Mouse (Mus musculus): ENCODE data around the gene Gtf2h3. TPM values are rescaled to one million over a fixed set of nuclear protein-coding genes. Genes with fewer than 3 reads are reported as not detected.

The Gtf2h3 gene
- polyA plus RNA-seq (2012): 0.27 and 0.28 TPM in 2 replicates

DNA sequence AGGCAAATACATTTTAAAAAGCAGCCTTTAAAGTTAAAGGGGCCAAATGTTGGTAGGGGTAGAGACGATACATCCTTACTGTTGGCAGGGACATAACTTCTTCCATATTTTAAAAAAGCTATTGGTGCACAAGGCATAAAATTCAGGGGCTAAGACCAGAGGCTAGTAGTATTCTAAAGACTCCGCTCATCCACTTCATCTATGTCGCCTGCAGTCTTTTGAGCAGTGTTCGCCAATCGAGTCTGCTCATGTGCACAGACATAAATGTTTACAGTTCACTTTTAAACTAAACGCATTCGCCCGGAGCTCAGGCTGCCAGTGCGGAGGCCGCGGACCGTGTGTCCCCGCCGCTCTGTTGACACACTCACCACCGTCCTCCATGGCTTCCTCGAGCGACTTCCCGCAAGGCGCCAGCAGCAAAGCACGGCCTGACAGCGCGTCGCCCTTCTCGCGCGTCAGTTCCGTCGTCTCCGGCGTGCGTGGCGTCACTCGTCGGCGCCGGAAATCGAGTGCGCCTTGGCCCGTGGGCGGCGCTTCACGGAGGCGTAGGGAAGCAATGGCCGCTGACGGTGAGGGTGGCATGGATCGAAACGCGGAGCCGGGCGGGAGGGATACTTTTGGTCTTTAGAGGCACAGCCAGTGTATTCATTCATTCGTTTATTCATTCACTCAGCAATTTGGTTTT lies at the start of gene Gtf2h3, which contains the start of gene Eif2b1:
Gene Gtf2h3, plus strand, starts transcription at position 508 of the 685 bp plus-strand sequence.
Gene Eif2b1, minus strand, starts transcription at position 499 of the 685 bp plus-strand sequence.
- peak within 1 kb of the TSS; percentile 81 for H3K4me3 ChIP-seq (replicated peaks)

DNA sequence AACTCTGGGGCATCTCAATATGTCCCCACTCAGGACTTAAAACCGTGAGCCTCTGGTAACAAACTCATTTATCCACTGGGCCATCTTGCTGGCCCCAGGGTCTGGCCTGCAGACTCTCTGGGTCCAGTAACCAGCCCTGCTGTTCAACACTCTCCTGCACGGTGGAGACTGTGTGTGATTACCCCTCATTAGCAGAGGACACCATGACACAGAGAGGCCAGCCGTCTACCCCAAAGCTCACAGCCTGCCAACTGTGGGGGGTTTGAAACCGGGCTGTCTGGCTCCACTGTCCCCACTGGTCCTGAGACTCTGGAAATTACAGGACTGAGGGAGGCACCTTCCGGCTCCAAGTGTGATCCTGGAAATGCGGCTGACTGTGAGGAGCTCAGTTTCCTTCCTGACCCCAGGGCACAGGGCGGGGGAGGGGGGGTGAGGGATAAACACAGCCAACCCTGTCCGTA lies 49.7 kb upstream of the Gtf2h3 start:
- peaks cover 16% of the 10 kb centered on the region for H3K4me1 ChIP-seq (ENCODE audit: control insufficient read depth)

More for the DNA sequence above, at the start of gene Gtf2h3, which contains the start of gene Eif2b1:
- peaks cover 42% of the 10 kb centered on the region for H3K4me1 ChIP-seq (ENCODE audit: control insufficient read depth)
- H3K36me3 ChIP-seq (ENCODE audit: control insufficient read depth): peaks cover 49% of the 10 kb centered on the region
- no peaks in the 10 kb centered on the region for H3K27me3 ChIP-seq (ENCODE audit: control insufficient read depth)
- H3K9me3 ChIP-seq (ENCODE audit: control insufficient read depth, low read length): no peaks in the 10 kb centered on the region
- no peak for TF ChIP-seq GATA1 (IDR thresholded peaks at IDR 0.05; ENCODE audit: low read length)
- TF ChIP-seq TAL1 (IDR thresholded peaks at IDR 0.05; ENCODE audit: low read length): no peak

GRCm38 (mm10) chr5:124529697-124530096 lies 49.2 kb upstream of the Gtf2h3 start:
- Histone ChIP-seq H3K36me3 (ENCODE audit: control insufficient read depth) (no peaks in the 10 kb centered on the region), H3K9me3 (ENCODE audit: control insufficient read depth, low read length) (peaks cover 4% of the 10 kb centered on the region; the same call in 1 of the 2 replicates), H3K4me3 (replicated peaks) (no peak overlapping the region), H3K27me3 (ENCODE audit: control insufficient read depth) (peaks cover 55% of the 10 kb centered on the region), H3K4me1 (ENCODE audit: control insufficient read depth) (peaks cover 19% of the 10 kb centered on the region)
- TF ChIP-seq GATA1 (IDR thresholded peaks at IDR 0.05; ENCODE audit: low read length): no peak
- TF ChIP-seq TAL1 (IDR thresholded peaks at IDR 0.05; ENCODE audit: low read length): no peak

More for the DNA sequence above, 49.7 kb upstream of the Gtf2h3 start:
- Histone ChIP-seq H3K9me3 (ENCODE audit: control insufficient read depth, low read length) (peaks cover 4% of the 10 kb centered on the region; the same call in 1 of the 2 replicates), H3K36me3 (ENCODE audit: control insufficient read depth) (no peaks in the 10 kb centered on the region), H3K27me3 (ENCODE audit: control insufficient read depth) (peaks cover 55% of the 10 kb centered on the region), H3K4me3 (replicated peaks) (no peak overlapping the region)
- no peak for TF ChIP-seq TAL1 (IDR thresholded peaks at IDR 0.05; ENCODE audit: low read length)
- TF ChIP-seq GATA1 (IDR thresholded peaks at IDR 0.05; ENCODE audit: low read length): no peak

- Histone ChIP-seq H3K4me1 (ENCODE audit: control insufficient read depth) (peaks cover 27% of the 10 kb centered on the region), H3K36me3 (ENCODE audit: control insufficient read depth) (no peaks in the 10 kb centered on the region), H3K9me3 (ENCODE audit: control insufficient read depth, low read length) (peaks cover 4% of the 10 kb centered on the region; the same call in 1 of the 2 replicates), H3K27me3 (ENCODE audit: control insufficient read depth) (peaks cover 55% of the 10 kb centered on the region), H3K4me3 (replicated peaks) (peak within 1 kb of the TSS; percentile 63)
- no peak for TF ChIP-seq TAL1 (IDR thresholded peaks at IDR 0.05; ENCODE audit: low read length)
- no peak for TF ChIP-seq GATA1 (IDR thresholded peaks at IDR 0.05; ENCODE audit: low read length)
Observed at GRCm38 (mm10) chr5:124530655-124531582, 48.0 kb upstream of the Gtf2h3 start, which contains the start of gene Rilpl1. Gene Rilpl1 (minus strand): TSS chr5:124531391.

GRCm38 (mm10) chr5:124531583-124531930 lies 47.4 kb upstream of the Gtf2h3 start:
- H3K36me3 ChIP-seq (ENCODE audit: control insufficient read depth): no peaks in the 10 kb centered on the region
- peaks cover 27% of the 10 kb centered on the region for H3K4me1 ChIP-seq (ENCODE audit: control insufficient read depth)
- H3K9me3 ChIP-seq (ENCODE audit: control insufficient read depth, low read length): peaks cover 4% of the 10 kb centered on the region; the same call in 1 of the 2 replicates
- H3K4me3 ChIP-seq (replicated peaks): peak overlapping the region; percentile 63
- TF ChIP-seq TAL1 (IDR thresholded peaks at IDR 0.05; ENCODE audit: low read length) (no peak), GATA1 (IDR thresholded peaks at IDR 0.05; ENCODE audit: low read length) (no peak)
- H3K27me3 ChIP-seq (ENCODE audit: control insufficient read depth): peaks cover 55% of the 10 kb centered on the region

DNA sequence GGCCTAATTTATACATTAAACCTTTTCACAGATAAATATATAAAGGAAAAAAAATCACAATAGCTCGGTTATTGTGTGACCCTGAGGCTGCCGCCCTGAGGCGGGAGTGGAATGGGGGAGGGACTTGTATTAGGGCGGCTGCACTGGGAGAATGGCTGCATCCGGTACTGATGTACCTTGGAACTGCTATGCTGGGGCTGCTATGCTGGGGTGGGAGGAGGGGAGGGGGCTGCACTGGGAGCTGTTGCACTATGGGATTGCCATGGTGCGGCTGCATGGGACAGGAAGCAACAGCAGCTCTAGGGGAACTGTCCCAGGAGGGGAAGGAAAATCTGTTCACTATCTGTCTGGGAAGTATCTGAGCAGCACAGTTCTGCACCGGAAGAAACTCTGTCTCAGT lies 46.5 kb upstream of the Gtf2h3 start:
- Histone ChIP-seq H3K9me3 (ENCODE audit: control insufficient read depth, low read length) (peaks cover 4% of the 10 kb centered on the region; the same call in 1 of the 2 replicates), H3K4me3 (replicated peaks) (no peak overlapping the region), H3K4me1 (ENCODE audit: control insufficient read depth) (peaks cover 32% of the 10 kb centered on the region), H3K36me3 (ENCODE audit: control insufficient read depth) (no peaks in the 10 kb centered on the region), H3K27me3 (ENCODE audit: control insufficient read depth) (peaks cover 61% of the 10 kb centered on the region)
- TF ChIP-seq TAL1 (IDR thresholded peaks at IDR 0.05; ENCODE audit: low read length): no peak
- no peak for TF ChIP-seq GATA1 (IDR thresholded peaks at IDR 0.05; ENCODE audit: low read length)

DNA sequence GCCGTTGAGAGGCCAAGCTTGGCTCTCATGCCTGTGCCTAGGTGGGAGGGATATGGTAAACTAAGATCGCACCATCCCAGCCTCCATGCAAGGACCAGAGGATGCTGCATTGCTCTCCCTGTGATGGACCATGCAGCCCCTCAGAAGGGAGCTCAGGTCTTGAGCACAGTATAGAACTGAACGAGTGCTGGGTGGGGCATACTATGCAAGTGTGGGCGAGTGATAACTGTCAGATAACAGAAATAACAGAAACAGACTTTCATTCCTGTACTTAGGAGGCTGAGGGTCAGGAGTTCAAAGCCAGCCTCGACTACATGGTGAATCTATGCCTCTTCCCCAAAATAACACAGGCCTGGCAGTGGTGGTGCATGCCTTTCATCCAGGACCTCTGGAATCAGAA lies 43.9 kb upstream of the Gtf2h3 start:
- H3K36me3 ChIP-seq (ENCODE audit: control insufficient read depth): no peaks in the 10 kb centered on the region
- peaks cover 40% of the 10 kb centered on the region for H3K27me3 ChIP-seq (ENCODE audit: control insufficient read depth)
- peaks cover 4% of the 10 kb centered on the region; the same call in 1 of the 2 replicates for H3K9me3 ChIP-seq (ENCODE audit: control insufficient read depth, low read length)
- no peak overlapping the region for H3K4me3 ChIP-seq (replicated peaks)
- TF ChIP-seq TAL1 (IDR thresholded peaks at IDR 0.05; ENCODE audit: low read length): no peak
- peaks cover 36% of the 10 kb centered on the region for H3K4me1 ChIP-seq (ENCODE audit: control insufficient read depth)

DNA sequence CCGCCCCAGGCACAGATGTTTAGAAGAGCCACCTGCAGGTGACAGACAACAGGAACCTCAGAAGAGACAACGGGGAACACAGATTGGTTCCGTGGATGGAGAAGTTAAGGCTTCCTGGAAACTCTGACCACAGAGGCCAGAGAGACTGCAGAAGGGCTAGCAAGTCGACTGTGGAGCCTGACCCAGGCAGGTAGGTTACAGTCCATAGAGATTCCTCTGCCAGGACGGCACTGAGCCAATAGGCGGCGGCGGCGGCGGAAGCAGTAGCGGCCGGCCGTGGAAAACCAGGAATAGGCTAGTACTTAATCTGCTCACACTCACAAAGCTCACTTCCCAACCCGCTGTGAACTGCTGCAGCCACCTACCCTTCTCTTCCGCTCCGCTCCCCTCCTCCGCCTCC lies 42.2 kb upstream of the Gtf2h3 start:
- H3K4me3 ChIP-seq (replicated peaks): no peak overlapping the region
- peaks cover 31% of the 10 kb centered on the region for H3K4me1 ChIP-seq (ENCODE audit: control insufficient read depth)
- peaks cover 23% of the 10 kb centered on the region for H3K27me3 ChIP-seq (ENCODE audit: control insufficient read depth)
- no peaks in the 10 kb centered on the region for H3K9me3 ChIP-seq (ENCODE audit: control insufficient read depth, low read length)
- H3K36me3 ChIP-seq (ENCODE audit: control insufficient read depth): peaks cover under 1% of the 10 kb centered on the region; the same call in 1 of the 2 replicates
- no peak for TF ChIP-seq TAL1 (IDR thresholded peaks at IDR 0.05; ENCODE audit: low read length)
